Mouse (Mus musculus) limb, embryonic 14.5 days (tissue): Measurements from ENCODE around the gene Phactr4. TPM values are rescaled to one million over a fixed set of nuclear protein-coding genes. Genes with fewer than 3 reads are reported as not detected.

ENCODE experiments used
- ATAC-seq: fragments of 200-750 bp; cut with Nextera tagmentation; 2 replicates; pipeline ENCODE4 v1.8.0; 2017; ENCODE audit warnings: low read depth, moderate number of reproducible peaks, moderate TSS enrichment; ENCODE audit not compliant: low FRiP score
- DNase-seq: peaks from one replicate; pipeline ENCODE4 v3.0.0-alpha.2; 2015; ENCODE audit warnings: low spot score
- H3K27ac ChIP-seq: fragments of 300-500 bp; sonication (generic); replicated peaks from 2 replicates; pipeline ENCODE4 v1.5.1; 2014; ENCODE audit warnings: low read depth, mild to moderate bottlenecking, low read length, moderate library complexity, mixed read lengths
- H3K27me3 ChIP-seq: fragments of 300-500 bp; sonication (generic); 2 replicates; pipeline ENCODE4 v1.6.1; 2014; ENCODE audit warnings: low read length, mixed read lengths; ENCODE audit not compliant: control insufficient read depth, insufficient read depth
- H3K36me3 ChIP-seq: fragments of 300-500 bp; sonication (generic); 2 replicates; pipeline ENCODE4 v1.6.1; 2014; ENCODE audit warnings: mild to moderate bottlenecking, low read length, moderate library complexity, mixed read lengths; ENCODE audit not compliant: control insufficient read depth, insufficient read depth
- H3K4me1 ChIP-seq: fragments of 300-500 bp; sonication (generic); 2 replicates; pipeline ENCODE4 v1.6.1; 2014; ENCODE audit warnings: antibody characterized with exemption, low read length, mixed read lengths; ENCODE audit not compliant: control insufficient read depth, insufficient read depth
- H3K4me2 ChIP-seq: fragments of 300-500 bp; sonication (generic); replicated peaks from 2 replicates; pipeline ENCODE4 v1.6.1; 2014; ENCODE audit warnings: low read depth, mild to moderate bottlenecking, low read length, moderate library complexity; ENCODE audit not compliant: severe bottlenecking
- H3K4me3 ChIP-seq: fragments of 300-500 bp; sonication (generic); replicated peaks from 2 replicates; pipeline ENCODE4 v1.5.1; 2014; ENCODE audit warnings: low read length
- H3K9ac ChIP-seq: fragments of 300-500 bp; sonication (generic); 2 replicates; pipeline ENCODE4 v1.6.1; 2014; ENCODE audit warnings: mild to moderate bottlenecking, low read depth, low read length, moderate library complexity; ENCODE audit not compliant: severe bottlenecking
- H3K9me3 ChIP-seq: fragments of 300-500 bp; sonication (generic); 2 replicates; pipeline ENCODE4 v1.6.1; 2016; ENCODE audit warnings: low read length; ENCODE audit not compliant: control insufficient read depth
- POLR2A ChIP-seq: fragments of 200-500 bp; IDR thresholded peaks from 2 replicates; pipeline ENCODE4 v1.8.0; 2012; ENCODE audit warnings: inconsistent platforms, mild to moderate bottlenecking, moderate library complexity, borderline replicate concordance; ENCODE audit not compliant: insufficient read depth, insufficient read length; ENCODE audit errors: extremely low read depth
- WGBS: fragments of 180-500 bp; shearing (Covaris S2); extraction: QIAGEN DNeasy Blood & Tissue Kit; methylation state at CpG from one replicate; pipeline ENCODE4 v1.1.7; 2014; 5-methylcytosine and 5-hydroxymethylcytosine counted together
- polyA plus RNA-seq, 2 experiments: library from polyadenylated mRNA; depleted of rRNA in 1 of 2; stranded (reverse) in 1 of 2; unstranded in 1 of 2; fragments of >200 nt; fragmentation: Nextera tagmentation in 1 of 2; extraction: Ambion mirVana in 1 of 2; gene quantifications; 2 replicates each; pipeline versions ENCODE4 v1.2.1 to v1.2.3; 2012 to 2014

The Phactr4 gene
- polyA plus RNA-seq, 2 experiments = 23.6 to 26.9 TPM

DNA sequence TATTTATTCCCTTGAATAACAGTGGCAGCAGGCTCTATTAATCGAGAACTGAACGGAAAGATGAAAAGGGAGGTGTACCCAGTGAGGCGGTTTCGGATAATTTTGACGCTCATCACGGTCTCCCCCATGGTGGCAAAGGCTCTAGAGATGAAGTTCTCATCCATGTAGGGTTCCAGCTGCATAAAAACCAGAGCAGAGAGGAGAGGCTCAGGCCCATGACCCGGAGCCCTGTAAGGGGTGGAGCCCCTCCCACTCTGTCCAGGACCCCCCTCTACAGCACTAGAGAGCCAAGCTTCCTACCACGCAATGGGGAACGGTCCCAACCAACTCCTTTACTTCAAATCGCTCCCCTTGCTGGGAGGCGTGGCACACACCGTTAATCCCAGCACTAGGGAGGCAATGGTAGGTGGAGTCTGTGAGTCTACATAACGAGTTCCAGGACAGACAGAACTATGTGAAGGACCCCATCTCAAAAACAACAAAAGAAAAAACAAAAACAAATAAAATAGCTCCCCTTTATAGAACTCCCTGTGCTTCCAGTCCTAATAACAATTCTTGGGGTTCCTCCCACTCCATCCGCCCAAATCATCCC, 93.8 kb downstream of the Phactr4 start:
- TF ChIP-seq POLR2A = no peak
- peaks cover 52% of the 10 kb centered on the region for H3K36me3 ChIP-seq
- peaks cover 10% of the 10 kb centered on the region for H3K4me1 ChIP-seq
- peak overlapping the region; percentile 83 for H3K9ac ChIP-seq
- peak overlapping the region; percentile 61; the same call in 1 of the 2 replicates for H3K27ac ChIP-seq
- H3K27me3 ChIP-seq = no peaks in the 10 kb centered on the region
- H3K9me3 ChIP-seq = no peaks in the 10 kb centered on the region
- ATAC-seq = no peak
- DNase-seq = no peak
- peak overlapping the region; percentile 69 for H3K4me3 ChIP-seq
- H3K4me2 ChIP-seq = peak overlapping the region; percentile 65
- WGBS = 45% methylated on average over 14 of the region's 14 CpGs

DNA sequence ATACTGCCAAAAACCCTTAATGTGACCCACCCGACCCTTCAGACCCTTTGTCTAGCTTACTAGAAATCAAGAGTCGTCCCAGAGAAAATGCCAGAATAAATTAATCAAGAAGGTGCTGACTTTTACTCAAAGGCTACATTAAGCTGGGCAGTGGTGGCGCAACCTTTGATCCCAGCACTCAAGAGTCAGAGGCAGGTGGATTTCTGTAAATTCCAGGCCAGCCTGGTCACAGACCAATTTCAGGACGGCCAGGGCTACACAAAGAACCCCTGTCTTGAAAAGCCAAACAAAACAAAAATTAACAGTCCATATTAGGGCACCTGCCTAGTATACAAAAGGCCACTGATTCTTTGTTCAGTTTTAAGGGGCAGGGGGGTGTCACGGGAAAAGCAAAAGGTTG, 95.8 kb downstream of the Phactr4 start:
- 69% methylated on average over 5 of the region's 5 CpGs for WGBS
- Histone ChIP-seq H3K27me3 (no peaks in the 10 kb centered on the region), H3K9me3 (no peaks in the 10 kb centered on the region), H3K4me3 (no peak overlapping the region), H3K27ac (no peak overlapping the region), H3K4me2 (no peak overlapping the region), H3K9ac (no peak overlapping the region), H3K4me1 (peaks cover 10% of the 10 kb centered on the region), H3K36me3 (peaks cover 53% of the 10 kb centered on the region)
- ATAC-seq = no peak
- DNase-seq = no peak
- no peak for TF ChIP-seq POLR2A

DNA sequence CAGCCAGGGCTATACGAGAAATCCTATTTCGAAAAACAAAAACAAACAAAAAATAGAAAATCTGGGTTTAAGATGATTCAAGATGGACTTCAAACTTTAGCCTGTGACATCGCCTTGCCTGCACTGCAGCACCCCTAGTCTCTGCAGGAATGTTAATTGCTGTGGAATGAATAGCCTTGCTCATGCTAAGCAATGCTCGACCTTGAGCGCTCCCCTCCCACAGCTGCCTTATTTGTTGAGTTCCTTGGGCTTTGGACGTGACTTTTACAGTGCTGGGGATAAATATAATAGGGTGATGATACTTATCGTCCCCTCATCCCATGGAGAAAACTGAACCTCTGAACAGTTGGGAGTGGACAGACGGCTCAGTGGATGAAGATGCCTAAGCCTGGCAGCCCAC, 106.6 kb downstream of the Phactr4 start:
- no peak overlapping the region for H3K9ac ChIP-seq
- H3K4me3 ChIP-seq = no peak overlapping the region
- H3K4me2 ChIP-seq = no peak overlapping the region
- H3K9me3 ChIP-seq = no peaks in the 10 kb centered on the region
- peaks cover 83% of the 10 kb centered on the region for H3K36me3 ChIP-seq
- DNase-seq = no peak
- no peaks in the 10 kb centered on the region for H3K4me1 ChIP-seq
- H3K27me3 ChIP-seq = no peaks in the 10 kb centered on the region
- no peak overlapping the region for H3K27ac ChIP-seq
- ATAC-seq = no peak
- no peak for TF ChIP-seq POLR2A
- 87% methylated on average over 8 of the region's 8 CpGs for WGBS

DNA sequence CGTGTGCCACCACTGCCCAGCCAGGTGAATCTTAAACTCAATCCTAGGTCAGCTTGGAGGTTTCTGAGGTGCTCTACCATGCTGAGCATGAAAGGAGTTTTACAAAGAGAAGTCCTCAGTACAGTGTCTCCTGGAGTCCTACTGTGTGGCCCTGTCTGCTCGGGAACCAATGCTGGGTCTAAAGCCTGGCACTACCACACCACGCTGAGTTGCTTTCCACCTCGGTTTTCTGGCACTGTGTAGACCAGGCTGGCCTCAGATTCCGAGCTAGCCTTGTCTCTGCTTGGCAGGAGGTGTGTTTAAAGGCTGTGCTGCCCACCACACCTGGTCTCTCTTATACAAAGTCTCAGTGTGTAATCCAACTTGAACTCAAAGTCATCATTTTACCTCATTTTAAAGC, 109.7 kb downstream of the Phactr4 start:
- no peak for TF ChIP-seq POLR2A
- peaks cover 7% of the 10 kb centered on the region; the same call in 1 of the 2 replicates for H3K4me1 ChIP-seq
- WGBS = 81% methylated on average over 5 of the region's 5 CpGs
- DNase-seq (no peak), ATAC-seq (no peak)
- no peak overlapping the region for H3K27ac ChIP-seq
- H3K27me3 ChIP-seq = no peaks in the 10 kb centered on the region
- peaks cover 65% of the 10 kb centered on the region for H3K36me3 ChIP-seq
- no peak overlapping the region for H3K4me2 ChIP-seq
- no peaks in the 10 kb centered on the region for H3K9me3 ChIP-seq
- H3K4me3 ChIP-seq = no peak overlapping the region
- H3K9ac ChIP-seq = no peak overlapping the region

DNA sequence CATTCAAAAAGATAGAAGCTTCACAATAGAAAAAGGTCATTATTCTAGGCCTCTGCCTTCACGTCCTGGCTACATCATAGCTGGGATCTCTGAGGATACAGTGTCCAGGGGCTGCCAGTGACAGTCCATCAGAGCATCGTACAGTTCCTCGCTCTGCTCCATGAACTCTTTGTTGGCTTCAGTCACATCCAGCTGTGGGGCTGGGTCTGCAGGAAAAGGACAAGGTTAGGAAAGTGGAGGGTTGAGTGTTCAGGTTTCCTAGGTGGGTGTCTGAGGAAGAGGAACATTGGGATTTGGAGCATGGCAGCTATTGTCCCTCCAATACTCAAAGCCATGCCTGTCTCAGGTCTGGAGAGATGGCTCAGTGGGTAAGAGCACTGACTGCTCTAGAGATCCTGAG, 110.5 kb downstream of the Phactr4 start:
- Histone ChIP-seq H3K36me3 (peaks cover 57% of the 10 kb centered on the region), H3K27ac (no peak overlapping the region), H3K27me3 (no peaks in the 10 kb centered on the region), H3K4me1 (peaks cover 7% of the 10 kb centered on the region; the same call in 1 of the 2 replicates), H3K4me3 (no peak overlapping the region), H3K9ac (no peak overlapping the region), H3K4me2 (no peak overlapping the region), H3K9me3 (no peaks in the 10 kb centered on the region)
- ATAC-seq (no peak), DNase-seq (no peak)
- 49% methylated on average over 3 of the region's 3 CpGs for WGBS
- TF ChIP-seq POLR2A = no peak
